Mouse (Mus musculus): ENCODE data around the gene Klhl23. TPM values are rescaled to one million over a fixed set of nuclear protein-coding genes. Genes with fewer than 3 reads are reported as not detected.
"Not testable (repeated sequence)": the region's sequence is repeated elsewhere in the genome, so short reads cannot be mapped to it uniquely, and the experiment has no call there.

Klhl23 gene
- 20.2 and 24.7 TPM in 2 replicates for polyA plus RNA-seq (2015; fragmentation: Nextera tagmentation; extraction: Ambion mirVana)

GRCm38 (mm10) chr2:69821711-69822110 is at the start of gene Klhl23:
Gene Klhl23, plus strand, starts transcription at chr2:69821944.
- ATAC-seq (ENCODE audit: low read depth) = peak; percentile 60
- Histone ChIP-seq H3K36me3 (peaks cover 25% of the 10 kb centered on the region), H3K27me3 (no peaks in the 10 kb centered on the region), H3K4me1 (replicated peaks) (peaks cover 79% of the 10 kb centered on the region), H3K4me2 (peak within 1 kb of the TSS; percentile 95), H3K27ac (peak within 1 kb of the TSS; percentile 92), H3K4me3 (replicated peaks) (peak within 1 kb of the TSS; percentile 95), H3K9ac (peak within 1 kb of the TSS; percentile 98), H3K9me3 (replicated peaks) (no peaks in the 10 kb centered on the region)
- 2% methylated on average over 8 of the region's 8 CpGs for WGBS (ENCODE audit: insufficient replicate concordance)
- peak; percentile 53 for DNase-seq

- Histone ChIP-seq H3K27ac (no peak overlapping the region), H3K9ac (no peak overlapping the region), H3K4me3 (replicated peaks) (no peak overlapping the region), H3K4me1 (replicated peaks) (no peaks in the 10 kb centered on the region), H3K4me2 (no peak overlapping the region), H3K27me3 (no peaks in the 10 kb centered on the region), H3K9me3 (replicated peaks) (no peaks in the 10 kb centered on the region), H3K36me3 (no peaks in the 10 kb centered on the region)
- no peak for DNase-seq
- 75% methylated on average over 3 of the region's 3 CpGs for WGBS (ENCODE audit: insufficient replicate concordance)
- no peak for ATAC-seq (ENCODE audit: low read depth)
Measured at GRCm38 (mm10) chr2:69773331-69773730, 48.4 kb upstream of the Klhl23 start.

- Histone ChIP-seq H3K4me2 (no peak overlapping the region), H3K4me3 (replicated peaks) (no peak overlapping the region), H3K27ac (no peak overlapping the region), H3K4me1 (replicated peaks) (no peaks in the 10 kb centered on the region), H3K36me3 (no peaks in the 10 kb centered on the region), H3K27me3 (no peaks in the 10 kb centered on the region), H3K9me3 (replicated peaks) (no peaks in the 10 kb centered on the region), H3K9ac (no peak overlapping the region)
- WGBS (ENCODE audit: insufficient replicate concordance) = 42% methylated on average over 7 of the region's 7 CpGs
- ATAC-seq (ENCODE audit: low read depth) (no peak), DNase-seq (no peak)
Measured at GRCm38 (mm10) chr2:69777985-69778835, 43.5 kb upstream of the Klhl23 start.

- no peak overlapping the region for H3K27ac ChIP-seq
- no peaks in the 10 kb centered on the region for H3K36me3 ChIP-seq
- 44% methylated on average over 5 of the region's 5 CpGs for WGBS (ENCODE audit: insufficient replicate concordance)
- H3K9me3 ChIP-seq (replicated peaks) = no peaks in the 10 kb centered on the region
- ATAC-seq (ENCODE audit: low read depth) (no peak), DNase-seq (peak; percentile 13)
- H3K9ac ChIP-seq = no peak overlapping the region
- no peak overlapping the region for H3K4me2 ChIP-seq
- no peaks in the 10 kb centered on the region for H3K27me3 ChIP-seq
- H3K4me3 ChIP-seq (replicated peaks) = no peak overlapping the region
- no peaks in the 10 kb centered on the region for H3K4me1 ChIP-seq (replicated peaks)
Measured at GRCm38 (mm10) chr2:69778836-69779177, 42.9 kb upstream of the Klhl23 start.

GRCm38 (mm10) chr2:69788974-69789373 is 32.8 kb upstream of the Klhl23 start:
- 29% methylated on average over 9 of the region's 9 CpGs for WGBS (ENCODE audit: insufficient replicate concordance)
- no peaks in the 10 kb centered on the region for H3K9me3 ChIP-seq (replicated peaks)
- no peak for ATAC-seq (ENCODE audit: low read depth)
- H3K36me3 ChIP-seq = peaks cover 16% of the 10 kb centered on the region
- DNase-seq = no peak
- peak overlapping the region; percentile 68 for H3K9ac ChIP-seq
- peak overlapping the region; percentile 79 for H3K4me3 ChIP-seq (replicated peaks)
- no peaks in the 10 kb centered on the region for H3K27me3 ChIP-seq
- H3K4me2 ChIP-seq = peak overlapping the region; percentile 92
- peak overlapping the region; percentile 43; the same call in 1 of the 2 replicates for H3K27ac ChIP-seq
- peaks cover 19% of the 10 kb centered on the region for H3K4me1 ChIP-seq (replicated peaks)

- Histone ChIP-seq H3K9ac (peak within 1 kb of the TSS; percentile 87), H3K4me3 (replicated peaks) (peak within 1 kb of the TSS; percentile 79), H3K9me3 (replicated peaks) (no peaks in the 10 kb centered on the region), H3K36me3 (peaks cover 20% of the 10 kb centered on the region), H3K27me3 (no peaks in the 10 kb centered on the region), H3K4me2 (peak within 1 kb of the TSS; percentile 92), H3K4me1 (replicated peaks) (peaks cover 19% of the 10 kb centered on the region), H3K27ac (peak within 1 kb of the TSS; percentile 85)
- 2% methylated on average over 48 of the region's 48 CpGs for WGBS (ENCODE audit: insufficient replicate concordance)
- DNase-seq (peak; percentile 99), ATAC-seq (ENCODE audit: low read depth) (peak; percentile 96)
Measured at GRCm38 (mm10) chr2:69789429-69790069, 32.2 kb upstream of the Klhl23 start, which contains the start of the genes Ccdc173 and Phospho2. Gene Ccdc173, minus strand, starts transcription at chr2:69789575. Gene Phospho2, plus strand, starts transcription at chr2:69789623.

GRCm38 (mm10) chr2:69790285-69790684 is 31.5 kb upstream of the Klhl23 start:
- ATAC-seq (ENCODE audit: low read depth) = peak; percentile 59
- peak; percentile 84 for DNase-seq
- WGBS (ENCODE audit: insufficient replicate concordance) = under 1% methylated on average over 10 of the region's 10 CpGs
- H3K4me2 ChIP-seq = peak overlapping the region; percentile 92
- H3K9me3 ChIP-seq (replicated peaks) = no peaks in the 10 kb centered on the region
- H3K36me3 ChIP-seq = peaks cover 27% of the 10 kb centered on the region
- peak overlapping the region; percentile 79 for H3K4me3 ChIP-seq (replicated peaks)
- no peaks in the 10 kb centered on the region for H3K27me3 ChIP-seq
- H3K27ac ChIP-seq = peak overlapping the region; percentile 85
- H3K9ac ChIP-seq = peak overlapping the region; percentile 87
- peaks cover 19% of the 10 kb centered on the region for H3K4me1 ChIP-seq (replicated peaks)

GRCm38 (mm10) chr2:69790722-69791121 is 31.0 kb upstream of the Klhl23 start:
- H3K4me3 ChIP-seq (replicated peaks) = peak overlapping the region; percentile 79

GRCm38 (mm10) chr2:69802911-69803312 is 18.8 kb upstream of the Klhl23 start:
- Histone ChIP-seq H3K4me2 (peak overlapping the region; percentile 69), H3K36me3 (0 out of 2 replicates have a peak, but pooled peaks cover 1% of the 10 kb centered on the region), H3K9me3 (replicated peaks) (no peaks in the 10 kb centered on the region), H3K4me1 (replicated peaks) (peaks cover 36% of the 10 kb centered on the region), H3K27me3 (no peaks in the 10 kb centered on the region), H3K27ac (peak overlapping the region; percentile 63), H3K9ac (peak overlapping the region; percentile 53; the same call in 1 of the 2 replicates), H3K4me3 (replicated peaks) (peak overlapping the region; percentile 50)
- ATAC-seq (ENCODE audit: low read depth) (peak; percentile 90), DNase-seq (peak; percentile 79)
- WGBS (ENCODE audit: insufficient replicate concordance) = 29% methylated on average over 5 of the region's 5 CpGs

More at GRCm38 (mm10) chr2:69790722-69791121, 31.0 kb upstream of the Klhl23 start:
- peaks cover 31% of the 10 kb centered on the region for H3K36me3 ChIP-seq
- no peaks in the 10 kb centered on the region for H3K27me3 ChIP-seq
- DNase-seq (no peak), ATAC-seq (ENCODE audit: low read depth) (no peak)
- no peaks in the 10 kb centered on the region for H3K9me3 ChIP-seq (replicated peaks)
- 0 out of 2 replicates have a peak overlapping the region, but pooled peaks have one; percentile 54 for H3K9ac ChIP-seq
- H3K27ac ChIP-seq = no peak overlapping the region
- peaks cover 19% of the 10 kb centered on the region for H3K4me1 ChIP-seq (replicated peaks)
- H3K4me2 ChIP-seq = peak overlapping the region; percentile 92
- 46% methylated on average over 4 of the region's 4 CpGs for WGBS (ENCODE audit: insufficient replicate concordance)

GRCm38 (mm10) chr2:69803756-69804155 is 18.0 kb upstream of the Klhl23 start:
- H3K4me2 ChIP-seq = peak overlapping the region; percentile 69
- H3K4me1 ChIP-seq (replicated peaks) = peaks cover 36% of the 10 kb centered on the region
- WGBS (ENCODE audit: insufficient replicate concordance) = 41% methylated on average over 8 of the region's 8 CpGs
- H3K36me3 ChIP-seq = no peaks in the 10 kb centered on the region
- no peaks in the 10 kb centered on the region for H3K27me3 ChIP-seq
- peak overlapping the region; percentile 29; the same call in 1 of the 2 replicates for H3K9ac ChIP-seq
- H3K27ac ChIP-seq = peak overlapping the region; percentile 57; the same call in 1 of the 2 replicates
- no peaks in the 10 kb centered on the region for H3K9me3 ChIP-seq (replicated peaks)
- DNase-seq (no peak), ATAC-seq (ENCODE audit: low read depth) (no peak)
- H3K4me3 ChIP-seq (replicated peaks) = peak overlapping the region; percentile 50; the same call in 1 of the 2 replicates

- ATAC-seq (ENCODE audit: low read depth); H3K9ac ChIP-seq; H3K4me2 ChIP-seq; H3K4me3 ChIP-seq (replicated peaks); H3K9me3 ChIP-seq (replicated peaks); H3K27me3 ChIP-seq; H3K36me3 ChIP-seq; H3K27ac ChIP-seq: not testable (repeated sequence)
- H3K4me1 ChIP-seq (replicated peaks) = peaks cover 36% of the 10 kb centered on the region
- peak; percentile 40 for DNase-seq
- WGBS (ENCODE audit: insufficient replicate concordance) = 39% methylated on average over 9 of the region's 9 CpGs
Measured at GRCm38 (mm10) chr2:69804663-69805062, 17.1 kb upstream of the Klhl23 start.
